Mouse (Mus musculus): ENCODE measurements around the gene Nxpe3. TPM values are rescaled to one million over a fixed set of nuclear protein-coding genes. Genes with fewer than 3 reads are reported as not detected.
A peak's percentile ranks its signal among the peaks of the same experiment; 100 is the strongest.
"Not testable (repeated sequence)": the region's sequence is repeated elsewhere in the genome, so short reads cannot be mapped to it uniquely, and the experiment has no call there.

Gene Nxpe3
- polyA plus RNA-seq, 1 experiment: 3.2 TPM

DNA sequence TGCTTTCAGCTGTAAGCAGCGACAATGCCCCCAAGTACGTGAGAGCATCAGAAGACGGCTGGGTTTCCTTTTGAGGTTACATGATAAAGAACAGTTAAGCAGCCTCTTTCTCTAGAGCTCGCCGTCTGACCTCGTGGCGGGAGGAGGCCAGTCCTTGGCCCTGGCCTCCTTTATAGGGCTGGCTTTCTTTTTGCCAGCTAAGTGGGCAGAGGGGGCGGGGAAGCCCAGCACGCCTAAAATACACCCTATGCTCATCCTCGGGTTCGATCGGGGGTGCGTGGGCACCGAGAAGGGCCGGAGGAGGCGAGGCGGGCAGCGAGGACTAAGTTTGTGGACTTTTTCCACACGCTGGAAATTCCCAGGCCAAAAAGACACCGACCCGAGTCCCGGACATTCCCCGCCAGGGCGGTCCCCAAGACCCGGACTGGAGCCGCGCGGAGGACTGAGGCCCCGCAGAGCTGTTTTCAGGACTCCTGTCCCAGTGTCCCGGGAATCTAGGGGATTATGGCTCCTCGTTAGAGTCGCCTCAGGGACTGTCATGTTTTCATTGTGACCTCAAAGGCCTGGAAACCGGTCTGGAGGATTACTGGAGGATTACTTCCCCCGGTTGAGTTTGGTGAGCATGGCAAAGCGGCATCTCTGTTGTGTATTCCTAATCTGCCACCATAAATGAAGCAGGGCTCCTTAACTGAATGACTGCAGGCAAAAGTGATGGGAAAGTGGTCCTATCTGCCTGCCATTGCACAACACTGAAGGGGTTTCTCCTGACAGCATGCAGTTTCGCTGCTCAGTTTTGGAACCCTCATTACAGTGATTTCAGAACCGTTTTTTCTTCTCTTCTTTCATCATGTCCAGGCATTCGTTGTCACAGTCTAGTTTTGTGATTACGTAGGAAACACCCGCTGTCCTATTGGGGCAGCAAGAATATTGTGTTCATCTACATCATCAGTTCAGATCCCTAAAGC lies 56.3 kb downstream of the Nxpe3 start, which contains the start of gene Nfkbiz:
TSS of gene Nfkbiz (minus strand) at position 390 of the 965 bp plus-strand sequence.
- TF ChIP-seq CTCF (IDR thresholded peaks at IDR 0.05; ENCODE audit: control insufficient read depth, insufficient read depth, low read length) (no peak), POLR2A (IDR thresholded peaks at IDR 0.05; ENCODE audit: borderline replicate concordance, control insufficient read depth, low read depth, low read length) (0 out of 2 replicates have a peak, but pooled peaks have one; percentile 24)
- peak within 1 kb of the TSS; percentile 94 for H3K4me3 ChIP-seq (replicated peaks; ENCODE audit: control insufficient read depth, low read depth, low read length)
- peak within 1 kb of the TSS; percentile 82 for H3K27ac ChIP-seq (ENCODE audit: control insufficient read depth, insufficient read depth, low read depth, low read length, poor library complexity)
- H3K4me1 ChIP-seq (ENCODE audit: control insufficient read depth, insufficient read depth, low read length): no peaks in the 10 kb centered on the region; the same call in 1 of the 2 replicates
- under 1% methylated on average over 40 of the region's 40 CpGs for WGBS

DNA sequence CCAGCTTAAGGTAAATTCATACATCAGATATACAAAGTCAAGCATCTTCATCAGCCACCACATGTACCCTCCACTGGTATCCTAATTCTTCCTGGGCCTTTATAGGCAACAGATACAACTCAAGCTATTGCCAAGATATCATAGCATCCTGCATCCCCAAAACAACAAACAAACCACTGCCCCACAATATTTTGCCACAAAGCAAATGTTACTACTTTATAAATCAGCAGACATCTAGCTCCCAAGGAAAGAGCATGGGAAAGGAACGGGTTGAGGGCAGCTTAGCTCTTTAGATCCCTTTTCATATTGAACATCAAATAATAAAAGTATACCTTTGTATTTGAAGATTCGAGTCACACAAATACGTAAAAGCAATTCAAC lies 57.0 kb downstream of the Nxpe3 start:
- TF ChIP-seq POLR2A (IDR thresholded peaks at IDR 0.05; ENCODE audit: borderline replicate concordance, control insufficient read depth, low read depth, low read length) (no peak), CTCF (IDR thresholded peaks at IDR 0.05; ENCODE audit: control insufficient read depth, insufficient read depth, low read length) (no peak)
- no peak overlapping the region for H3K27ac ChIP-seq (ENCODE audit: control insufficient read depth, insufficient read depth, low read depth, low read length, poor library complexity)

DNA sequence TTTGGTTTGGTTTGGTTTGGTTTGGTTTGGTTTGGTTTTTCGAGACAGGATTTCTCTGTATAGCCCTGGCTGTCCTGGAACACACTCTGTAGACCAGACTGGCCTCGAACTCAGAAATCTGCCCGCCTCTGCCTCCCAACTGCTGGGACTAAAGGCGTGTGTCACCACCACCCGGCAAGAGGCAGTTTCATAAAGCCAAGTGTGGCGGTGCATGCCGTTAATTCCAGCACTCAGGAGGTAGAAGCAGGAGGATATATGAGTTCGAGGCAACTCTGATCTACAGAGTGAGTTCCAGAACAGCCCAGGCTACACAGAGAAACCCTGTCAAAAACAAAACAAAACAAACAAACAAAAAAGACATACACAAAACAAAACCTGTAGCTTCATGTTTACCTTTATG lies 57.4 kb downstream of the Nxpe3 start:
- not testable (repeated sequence) for H3K27ac ChIP-seq (ENCODE audit: control insufficient read depth, insufficient read depth, low read depth, low read length, poor library complexity); H3K4me3 ChIP-seq (replicated peaks; ENCODE audit: control insufficient read depth, low read depth, low read length); H3K4me1 ChIP-seq (ENCODE audit: control insufficient read depth, insufficient read depth, low read length)
- WGBS: 77% methylated on average over 8 of the region's 8 CpGs

More for the DNA sequence above, 57.0 kb downstream of the Nxpe3 start:
- Histone ChIP-seq H3K4me3 (replicated peaks; ENCODE audit: control insufficient read depth, low read depth, low read length) (peak overlapping the region; percentile 94), H3K4me1 (ENCODE audit: control insufficient read depth, insufficient read depth, low read length) (no peaks in the 10 kb centered on the region; the same call in 1 of the 2 replicates)
- WGBS: 1% methylated on average over 3 of the region's 3 CpGs

- Histone ChIP-seq H3K27ac (ENCODE audit: control insufficient read depth, insufficient read depth, low read depth, low read length, poor library complexity) (no peak overlapping the region), H3K4me3 (replicated peaks; ENCODE audit: control insufficient read depth, low read depth, low read length) (no peak overlapping the region), H3K4me1 (ENCODE audit: control insufficient read depth, insufficient read depth, low read length) (no peaks in the 10 kb centered on the region; the same call in 1 of the 2 replicates)
- WGBS: 62% methylated on average over 2 of the region's 2 CpGs
- no peak for TF ChIP-seq POLR2A (IDR thresholded peaks at IDR 0.05; ENCODE audit: borderline replicate concordance, control insufficient read depth, low read depth, low read length)
- no peak for TF ChIP-seq CTCF (IDR thresholded peaks at IDR 0.05; ENCODE audit: control insufficient read depth, insufficient read depth, low read length)
These were observed 57.9 kb downstream of the Nxpe3 start for GRCm38 (mm10) chr16:55837168-55837567.

- Histone ChIP-seq H3K4me1 (ENCODE audit: control insufficient read depth, insufficient read depth, low read length) (no peaks in the 10 kb centered on the region; the same call in 1 of the 2 replicates), H3K27ac (ENCODE audit: control insufficient read depth, insufficient read depth, low read depth, low read length, poor library complexity) (no peak overlapping the region), H3K4me3 (replicated peaks; ENCODE audit: control insufficient read depth, low read depth, low read length) (no peak overlapping the region)
- TF ChIP-seq CTCF (IDR thresholded peaks at IDR 0.05; ENCODE audit: control insufficient read depth, insufficient read depth, low read length): no peak
- TF ChIP-seq POLR2A (IDR thresholded peaks at IDR 0.05; ENCODE audit: borderline replicate concordance, control insufficient read depth, low read depth, low read length): no peak
These were observed 59.3 kb downstream of the Nxpe3 start for GRCm38 (mm10) chr16:55835798-55836197.

- TF ChIP-seq CTCF (IDR thresholded peaks at IDR 0.05; ENCODE audit: control insufficient read depth, insufficient read depth, low read length): no peak
- no peak for TF ChIP-seq POLR2A (IDR thresholded peaks at IDR 0.05; ENCODE audit: borderline replicate concordance, control insufficient read depth, low read depth, low read length)
- WGBS: 71% methylated on average over 8 of the region's 8 CpGs
- H3K4me1 ChIP-seq (ENCODE audit: control insufficient read depth, insufficient read depth, low read length): no peaks in the 10 kb centered on the region; the same call in 1 of the 2 replicates
- H3K27ac ChIP-seq (ENCODE audit: control insufficient read depth, insufficient read depth, low read depth, low read length, poor library complexity): no peak overlapping the region
- no peak overlapping the region for H3K4me3 ChIP-seq (replicated peaks; ENCODE audit: control insufficient read depth, low read depth, low read length)
These were observed 62.5 kb downstream of the Nxpe3 start for GRCm38 (mm10) chr16:55832617-55833016.

DNA sequence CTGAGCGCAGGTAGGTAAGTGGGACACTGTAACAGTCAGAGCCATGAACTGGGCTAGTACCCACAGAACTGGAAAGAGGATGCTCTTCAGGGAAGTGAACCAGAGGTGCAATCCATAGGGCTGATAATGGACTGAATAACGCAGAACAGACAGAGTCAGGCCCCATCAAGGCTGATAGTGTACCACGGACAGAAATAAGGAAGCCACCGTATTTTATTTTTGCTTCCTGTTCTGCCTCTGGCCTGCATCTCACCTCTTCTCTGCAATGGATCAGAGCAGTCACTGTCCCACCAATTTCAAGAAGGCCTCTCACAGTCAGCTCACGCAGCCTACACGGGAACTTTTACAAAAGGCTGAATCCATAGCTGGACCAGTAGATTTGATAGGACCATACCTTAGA lies 63.0 kb downstream of the Nxpe3 start:
- H3K4me1 ChIP-seq (ENCODE audit: control insufficient read depth, insufficient read depth, low read length): no peaks in the 10 kb centered on the region; the same call in 1 of the 2 replicates
- no peak overlapping the region for H3K27ac ChIP-seq (ENCODE audit: control insufficient read depth, insufficient read depth, low read depth, low read length, poor library complexity)
- no peak overlapping the region for H3K4me3 ChIP-seq (replicated peaks; ENCODE audit: control insufficient read depth, low read depth, low read length)
- TF ChIP-seq CTCF (IDR thresholded peaks at IDR 0.05; ENCODE audit: control insufficient read depth, insufficient read depth, low read length) (no peak), POLR2A (IDR thresholded peaks at IDR 0.05; ENCODE audit: borderline replicate concordance, control insufficient read depth, low read depth, low read length) (no peak)
- WGBS: 55% methylated on average over 6 of the region's 6 CpGs

GRCm38 (mm10) chr16:55831451-55831850 lies 63.6 kb downstream of the Nxpe3 start:
- WGBS: 84% methylated on average over 1 of the region's 1 CpGs

More at GRCm38 (mm10) chr16:55831451-55831850, 63.6 kb downstream of the Nxpe3 start:
- Histone ChIP-seq H3K4me1 (ENCODE audit: control insufficient read depth, insufficient read depth, low read length) (no peaks in the 10 kb centered on the region; the same call in 1 of the 2 replicates), H3K27ac (ENCODE audit: control insufficient read depth, insufficient read depth, low read depth, low read length, poor library complexity) (no peak overlapping the region), H3K4me3 (replicated peaks; ENCODE audit: control insufficient read depth, low read depth, low read length) (no peak overlapping the region)
- TF ChIP-seq CTCF (IDR thresholded peaks at IDR 0.05; ENCODE audit: control insufficient read depth, insufficient read depth, low read length) (no peak), POLR2A (IDR thresholded peaks at IDR 0.05; ENCODE audit: borderline replicate concordance, control insufficient read depth, low read depth, low read length) (no peak)

All from bone marrow, adult 2 months (tissue).